Mouse (Mus musculus) gastrocnemius, postnatal 4 days (tissue): ENCODE results near the gene Zfp781. TPM values are rescaled to one million over a fixed set of nuclear protein-coding genes. Genes with fewer than 3 reads are reported as not detected.
"Not testable (repeated sequence)": the region's sequence is repeated elsewhere in the genome, so short reads cannot be mapped to it uniquely, and the experiment has no call there.

ENCODE experiments used
- DNase-seq, 2 experiments: peaks; one replicate each; pipeline ENCODE4 v3.0.0; 2021 to 2022; ENCODE audit warnings: low spot score in 2 of 2, mixed read lengths in 2 of 2
- long read RNA-seq, 2 experiments: library from polyadenylated mRNA; stranded (forward); transcript quantifications; one replicate each; pipeline ENCODE4 v2.0.0; 2021
- total RNA-seq, 2 experiments: library from RNA; stranded (reverse); gene quantifications; 2 replicates each; pipeline ENCODE4 v1.2.3; 2021

The Zfp781 gene
- total RNA-seq = 1 to 10 TPM; 1.4 to 1.6 TPM
- long read RNA-seq, experiment 1, partial matches to known transcripts = 0 of 1 reads
- long read RNA-seq, experiment 1, other reads (novel, unspliced or antisense) = 1 of 1 reads
- long read RNA-seq, experiment 2, partial matches to known transcripts = 0 of 2 reads
- long read RNA-seq, experiment 2, other reads (novel, unspliced or antisense) = 2 of 2 reads

DNA sequence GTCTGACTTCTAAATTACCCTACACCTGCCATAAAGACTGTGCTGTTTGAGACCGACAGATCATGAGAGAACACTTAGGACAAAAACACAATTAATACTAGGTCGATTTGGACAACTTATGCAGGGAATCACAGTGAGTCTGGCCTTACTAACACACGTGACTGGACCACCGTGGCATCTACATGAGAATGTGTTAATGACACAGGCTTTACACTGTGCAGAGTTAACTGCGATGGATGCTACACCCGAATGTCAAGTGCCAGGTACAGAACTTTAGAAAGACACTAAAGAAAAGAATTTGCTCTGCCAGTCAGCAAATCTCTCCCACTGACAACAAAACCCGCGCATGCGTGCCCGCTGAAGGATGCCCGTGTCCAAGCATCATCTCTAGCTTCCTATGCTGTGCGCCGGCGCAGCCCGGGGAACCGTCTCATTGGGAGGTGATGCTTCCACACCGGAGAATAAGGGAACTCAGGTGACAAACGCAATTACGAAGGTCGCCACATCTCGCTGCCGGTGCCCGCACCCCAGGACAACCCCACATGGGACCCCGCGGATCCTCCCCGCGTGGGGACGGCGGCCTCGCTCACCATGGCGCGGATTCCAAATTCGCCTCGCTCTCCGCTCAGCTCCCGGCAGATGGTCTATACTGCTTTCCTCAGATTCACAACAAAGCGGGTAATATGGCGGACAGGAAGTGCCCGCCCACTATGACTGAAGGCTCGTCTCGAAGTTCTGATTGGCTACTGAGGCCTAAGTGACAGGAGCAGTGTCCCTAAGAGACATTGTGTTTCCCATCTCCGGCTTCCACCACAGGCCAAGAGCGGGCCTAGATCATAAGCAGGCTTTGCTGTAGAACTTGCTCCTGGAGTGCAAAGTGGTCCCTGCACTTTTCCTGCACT lies at the start of gene Zfp781:
Gene Zfp781, minus strand, starts transcription at position 639 of the 902 bp plus-strand sequence.
- DNase-seq = not testable (repeated sequence)

GRCm38 (mm10) chr10:81978365-81979003 lies 48.2 kb upstream of the Zfp781 start:
- DNase-seq = not testable (repeated sequence)

DNA sequence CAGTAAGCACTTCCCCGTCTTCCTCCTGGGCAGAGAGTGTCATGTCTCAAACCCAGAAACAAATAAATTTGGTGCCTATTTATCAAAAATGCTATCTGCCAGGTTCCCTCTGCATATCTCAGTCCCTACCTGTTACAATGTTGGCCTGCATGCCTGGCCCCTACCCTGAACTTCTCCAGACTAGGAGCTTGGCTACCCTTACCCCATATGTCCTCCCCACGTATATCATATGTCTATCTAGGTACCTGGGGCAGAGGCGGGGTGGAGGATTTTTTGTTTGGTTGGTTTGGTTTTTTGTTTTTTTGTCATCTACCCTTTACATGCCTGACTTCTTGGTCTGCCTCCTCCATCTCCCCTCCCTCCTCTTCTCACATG lies 451 bp upstream of the Zfp781 start:
- DNase-seq = not testable (repeated sequence)

- DNase-seq = not testable (repeated sequence)
Measured at GRCm38 (mm10) chr10:81863409-81864407, 66.6 kb downstream of the Zfp781 start, which contains the start of gene Gm32687. Gm32687 (plus strand) TSS chr10:81863934.

Other genes starting within 250 kb of the Zfp781 start
- 1 to 10 TPM; 4.7 to 4.9 TPM for gene Zfp433, start 225.7 kb downstream of the Zfp781 start, total RNA-seq
- 1 to 10 TPM; 3.6 to 4.9 TPM for gene Gm3055, start 159.3 kb downstream of the Zfp781 start, total RNA-seq
- 1 to 10 TPM; 1.5 to 2.0 TPM for gene Gm4767, start 118.3 kb downstream of the Zfp781 start, total RNA-seq
- 1 to 10 TPM; 2.4 to 3.4 TPM for gene Gm32687, start 66.5 kb downstream of the Zfp781 start, total RNA-seq
- gene Zfp873, start 117.6 kb upstream of the Zfp781 start, total RNA-seq = 1 to 10 TPM; 7.8 to 8.1 TPM
- gene BC024063, start 152.9 kb upstream of the Zfp781 start, total RNA-seq = 1 to 10 TPM; 3.2 to 3.3 TPM
- gene AU041133, start 197.5 kb upstream of the Zfp781 start, total RNA-seq = 1 to 10 TPM; 4.3 to 4.5 TPM